Mouse (Mus musculus) midbrain, embryonic 10.5 days (tissue): Measurements from ENCODE around the gene Scn4b. TPM values are rescaled to one million over a fixed set of nuclear protein-coding genes. Genes with fewer than 3 reads are reported as not detected.

Experiments
- polyA plus RNA-seq: library from polyadenylated mRNA; unstranded; fragments of >200 nt; fragmentation: Nextera tagmentation; extraction: Ambion mirVana; gene quantifications from 2 replicates; pipeline ENCODE4 v1.2.1, GENCODE M21; 2016

Scn4b gene
- polyA plus RNA-seq, 1 experiment from 2014 or later, result 0.28 TPM

Other genes starting within 250 kb of the Scn4b start
- gene Atp5l, start 217.7 kb upstream of the Scn4b start, polyA plus RNA-seq, result 541 and 557 TPM in 2 replicates
- gene Ube4a, start 172.8 kb upstream of the Scn4b start, polyA plus RNA-seq, result 24.2 and 26.8 TPM in 2 replicates
- not detected in 2 replicates for gene Cd3g, start 158.0 kb upstream of the Scn4b start, polyA plus RNA-seq
- not detected in 2 replicates for gene Cd3d, start 156.6 kb upstream of the Scn4b start, polyA plus RNA-seq
- not detected in 2 replicates for gene Cd3e, start 128.8 kb upstream of the Scn4b start, polyA plus RNA-seq
- gene Mpzl2, start 98.6 kb upstream of the Scn4b start, polyA plus RNA-seq, result 0.87 and 1.0 TPM in 2 replicates
- gene Mpzl3, start 83.2 kb upstream of the Scn4b start, polyA plus RNA-seq, result 2.4 and 3.5 TPM in 2 replicates
- 0.10 and 0.14 TPM in 2 replicates for gene Jaml, start 59.2 kb upstream of the Scn4b start, polyA plus RNA-seq
- gene Scn2b, start 20.6 kb upstream of the Scn4b start, polyA plus RNA-seq, result 4.2 and 5.6 TPM in 2 replicates
- gene BC049352, start 43.6 kb downstream of the Scn4b start, polyA plus RNA-seq, result not detected in 2 replicates
- gene Tmprss4, start 65.7 kb downstream of the Scn4b start, polyA plus RNA-seq, result not detected in 2 replicates
- gene Il10ra, start 130.8 kb downstream of the Scn4b start, polyA plus RNA-seq, result 0.62 and 0.89 TPM in 2 replicates
- gene Tmprss13, start 180.7 kb downstream of the Scn4b start, polyA plus RNA-seq, result 0.05 TPM in 1 of 2 replicates, not detected in the other
- 164 and 189 TPM in 2 replicates for gene Fxyd6, start 231.8 kb downstream of the Scn4b start, polyA plus RNA-seq